Mouse (Mus musculus): ENCODE data around the gene Meis1.
A peak's percentile ranks its signal among the peaks of the same experiment; 100 is the strongest.

The Meis1 gene

GRCm38 (mm10) chr11:18905431-18905830 lies 113.4 kb downstream of the Meis1 start:
- DNase-seq (ENCODE audit: low read depth): peak; percentile 64

GRCm38 (mm10) chr11:18904880-18905279 lies 113.9 kb downstream of the Meis1 start:
- no peak for DNase-seq (ENCODE audit: low read depth)

- no peak for DNase-seq (ENCODE audit: low read depth)
Measured at GRCm38 (mm10) chr11:18904285-18904684, 114.5 kb downstream of the Meis1 start.

GRCm38 (mm10) chr11:18900489-18900888 lies 118.3 kb downstream of the Meis1 start:
- DNase-seq (ENCODE audit: low read depth): no peak

- DNase-seq (ENCODE audit: low read depth): peak; percentile 22
Measured at GRCm38 (mm10) chr11:18898862-18899261, 119.9 kb downstream of the Meis1 start.

- DNase-seq (ENCODE audit: low read depth): peak; percentile 83
Measured at GRCm38 (mm10) chr11:18897921-18898646, 120.7 kb downstream of the Meis1 start.

GRCm38 (mm10) chr11:18897250-18897649 lies 121.5 kb downstream of the Meis1 start:
- DNase-seq (ENCODE audit: low read depth): no peak

GRCm38 (mm10) chr11:18892470-18892869 lies 126.3 kb downstream of the Meis1 start:
- peak; percentile 73 for DNase-seq (ENCODE audit: low read depth)

GRCm38 (mm10) chr11:18889139-18889538 lies 129.6 kb downstream of the Meis1 start:
- no peak for DNase-seq (ENCODE audit: low read depth)

GRCm38 (mm10) chr11:18888651-18889050 lies 130.1 kb downstream of the Meis1 start:
- no peak for DNase-seq (ENCODE audit: low read depth)

- DNase-seq (ENCODE audit: low read depth): no peak
Measured at GRCm38 (mm10) chr11:18885729-18886325, 133.0 kb downstream of the Meis1 start.

- DNase-seq (ENCODE audit: low read depth): no peak
Measured at GRCm38 (mm10) chr11:18885036-18885728, 133.6 kb downstream of the Meis1 start.

- DNase-seq (ENCODE audit: low read depth): no peak
Measured at GRCm38 (mm10) chr11:18883987-18884386, 134.8 kb downstream of the Meis1 start.

GRCm38 (mm10) chr11:18883507-18883881 lies 135.3 kb downstream of the Meis1 start:
- DNase-seq (ENCODE audit: low read depth): peak; percentile 83

- DNase-seq (ENCODE audit: low read depth): no peak
Measured at GRCm38 (mm10) chr11:18882747-18883506, 135.9 kb downstream of the Meis1 start.

- DNase-seq (ENCODE audit: low read depth): no peak
Measured at GRCm38 (mm10) chr11:18882315-18882714, 136.5 kb downstream of the Meis1 start.

GRCm38 (mm10) chr11:18880806-18881205 lies 138.0 kb downstream of the Meis1 start:
- DNase-seq (ENCODE audit: low read depth): no peak

GRCm38 (mm10) chr11:18879456-18879818 lies 139.3 kb downstream of the Meis1 start:
- DNase-seq (ENCODE audit: low read depth): no peak

GRCm38 (mm10) chr11:18878748-18879455 lies 139.9 kb downstream of the Meis1 start:
- DNase-seq (ENCODE audit: low read depth): peak; percentile 73

GRCm38 (mm10) chr11:18878016-18878415 lies 140.8 kb downstream of the Meis1 start:
- DNase-seq (ENCODE audit: low read depth): peak; percentile 74

GRCm38 (mm10) chr11:18877626-18878011 lies 141.2 kb downstream of the Meis1 start:
- DNase-seq (ENCODE audit: low read depth): peak; percentile 91

Data from NIH3T3 (cell line).